Mouse (Mus musculus) liver, embryonic 16.5 days (tissue): ENCODE data around the gene Nanos2. TPM values are rescaled to one million over a fixed set of nuclear protein-coding genes. Genes with fewer than 3 reads are reported as not detected.
A peak's percentile ranks its signal among the peaks of the same experiment; 100 is the strongest.

ENCODE experiments used
- ATAC-seq: fragments of 200-750 bp; cut with Nextera tagmentation; 2 replicates; pipeline ENCODE4 v1.8.0; 2017; ENCODE audit warnings: low read depth, mild to moderate bottlenecking, moderate number of reproducible peaks, moderate library complexity
- H3K27ac ChIP-seq: fragments of 300-500 bp; sonication (generic); 2 replicates; pipeline ENCODE4 v1.5.1; 2014; ENCODE audit warnings: mild to moderate bottlenecking, low read length
- H3K27me3 ChIP-seq: fragments of 300-500 bp; sonication (generic); 2 replicates; pipeline ENCODE4 v1.6.1; 2014; ENCODE audit warnings: low read depth, low read length, mixed read lengths; ENCODE audit not compliant: control insufficient read depth, insufficient read depth
- H3K36me3 ChIP-seq: fragments of 300-500 bp; sonication (generic); 2 replicates; pipeline ENCODE4 v1.6.1; 2014; ENCODE audit warnings: mild to moderate bottlenecking; ENCODE audit not compliant: control insufficient read depth, insufficient read depth
- H3K4me1 ChIP-seq: fragments of 300-500 bp; sonication (generic); 2 replicates; pipeline ENCODE4 v1.6.1; 2014; ENCODE audit warnings: low read depth, low read length, mixed read lengths; ENCODE audit not compliant: control insufficient read depth
- H3K4me2 ChIP-seq: fragments of 300-500 bp; sonication (generic); 2 replicates; pipeline ENCODE4 v1.6.1; 2014; ENCODE audit warnings: low read depth, low read length, mixed read lengths
- H3K4me3 ChIP-seq: fragments of 300-500 bp; sonication (generic); 2 replicates; pipeline ENCODE4 v1.5.1; 2014; ENCODE audit warnings: low read depth, mild to moderate bottlenecking, low read length
- H3K9ac ChIP-seq: fragments of 300-500 bp; sonication (generic); 2 replicates; pipeline ENCODE4 v1.6.1; 2014; ENCODE audit warnings: low read depth, low read length
- H3K9me3 ChIP-seq: fragments of 300-500 bp; sonication (generic); replicated peaks from 2 replicates; pipeline ENCODE4 v1.6.1; 2016; ENCODE audit warnings: low read length; ENCODE audit not compliant: control insufficient read depth
- WGBS: fragments of 180-500 bp; shearing (Covaris S2); extraction: QIAGEN DNeasy Blood & Tissue Kit; methylation state at CpG from one replicate; pipeline ENCODE4 v1.1.7; 2014; ENCODE audit not compliant: insufficient replicate concordance; 5-methylcytosine and 5-hydroxymethylcytosine counted together
- polyA plus RNA-seq: library from polyadenylated mRNA; unstranded; fragments of >200 nt; fragmentation: Nextera tagmentation; extraction: Ambion mirVana; gene quantifications from 2 replicates; pipeline ENCODE4 v1.2.1, GENCODE M21; 2015

Gene Nanos2
- polyA plus RNA-seq, 1 experiment from 2014 or later: not detected

GRCm38 (mm10) chr7:19006476-19006875 is 19.3 kb downstream of the Nanos2 start:
- H3K36me3 ChIP-seq: peaks cover 5% of the 10 kb centered on the region
- peak overlapping the region; percentile 99; the same call in 1 of the 2 replicates for H3K4me2 ChIP-seq
- H3K4me1 ChIP-seq: peaks cover 49% of the 10 kb centered on the region
- no peak for ATAC-seq
- H3K27me3 ChIP-seq: no peaks in the 10 kb centered on the region
- H3K9me3 ChIP-seq: no peaks in the 10 kb centered on the region
- no peak overlapping the region for H3K9ac ChIP-seq
- peak overlapping the region; percentile 84; the same call in 1 of the 2 replicates for H3K4me3 ChIP-seq
- WGBS: 4% methylated on average over 12 of the region's 12 CpGs
- H3K27ac ChIP-seq: peak overlapping the region; percentile 21

GRCm38 (mm10) chr7:19007026-19007977 is 20.1 kb downstream of the Nanos2 start:
- ATAC-seq: peak; percentile 32
- peaks cover 5% of the 10 kb centered on the region for H3K36me3 ChIP-seq
- H3K4me2 ChIP-seq: peak overlapping the region; percentile 24; the same call in 1 of the 2 replicates
- H3K9ac ChIP-seq: no peak overlapping the region
- peaks cover 46% of the 10 kb centered on the region for H3K4me1 ChIP-seq
- H3K27ac ChIP-seq: peak overlapping the region; percentile 76
- H3K9me3 ChIP-seq: no peaks in the 10 kb centered on the region
- 62% methylated on average over 13 of the region's 13 CpGs for WGBS
- peak overlapping the region; percentile 11; the same call in 1 of the 2 replicates for H3K4me3 ChIP-seq
- 0 out of 2 replicates have a peak, but pooled peaks cover 3% of the 10 kb centered on the region for H3K27me3 ChIP-seq

- H3K36me3 ChIP-seq: peaks cover 4% of the 10 kb centered on the region
- ATAC-seq: peak; percentile 13
- peaks cover 22% of the 10 kb centered on the region for H3K4me1 ChIP-seq
- H3K4me2 ChIP-seq: no peak overlapping the region
- H3K9ac ChIP-seq: no peak overlapping the region
- 0 out of 2 replicates have a peak, but pooled peaks cover 3% of the 10 kb centered on the region for H3K27me3 ChIP-seq
- WGBS: 56% methylated on average over 7 of the region's 7 CpGs
- peak overlapping the region; percentile 4; the same call in 1 of the 2 replicates for H3K27ac ChIP-seq
- no peaks in the 10 kb centered on the region for H3K9me3 ChIP-seq
- H3K4me3 ChIP-seq: no peak overlapping the region
These were observed 23.4 kb downstream of the Nanos2 start for GRCm38 (mm10) chr7:19010581-19010980.

GRCm38 (mm10) chr7:19012025-19012621 is 24.9 kb downstream of the Nanos2 start:
- H3K9me3 ChIP-seq: no peaks in the 10 kb centered on the region
- H3K4me1 ChIP-seq: peaks cover 12% of the 10 kb centered on the region
- H3K27me3 ChIP-seq: 0 out of 2 replicates have a peak, but pooled peaks cover 3% of the 10 kb centered on the region
- peak overlapping the region; percentile 39 for H3K4me3 ChIP-seq
- H3K36me3 ChIP-seq: no peaks in the 10 kb centered on the region
- 2% methylated on average over 31 of the region's 31 CpGs for WGBS
- H3K27ac ChIP-seq: peak overlapping the region; percentile 79
- H3K9ac ChIP-seq: peak overlapping the region; percentile 50
- peak; percentile 43 for ATAC-seq
- peak overlapping the region; percentile 54 for H3K4me2 ChIP-seq

GRCm38 (mm10) chr7:19012882-19013281 is 25.7 kb downstream of the Nanos2 start:
- ATAC-seq: peak; percentile 63
- Histone ChIP-seq H3K27me3 (0 out of 2 replicates have a peak, but pooled peaks cover 3% of the 10 kb centered on the region), H3K9ac (no peak overlapping the region; the same call in 1 of the 2 replicates), H3K4me3 (no peak overlapping the region), H3K36me3 (no peaks in the 10 kb centered on the region), H3K9me3 (no peaks in the 10 kb centered on the region), H3K4me2 (peak overlapping the region; percentile 54), H3K4me1 (peaks cover 12% of the 10 kb centered on the region), H3K27ac (peak overlapping the region; percentile 79)
- WGBS: 39% methylated on average over 2 of the region's 2 CpGs

- ATAC-seq: no peak
- H3K9ac ChIP-seq: no peak overlapping the region
- WGBS: 60% methylated on average over 15 of the region's 15 CpGs
These were observed 27.3 kb downstream of the Nanos2 start for GRCm38 (mm10) chr7:19014452-19014851.

GRCm38 (mm10) chr7:19016042-19016441 is 28.8 kb downstream of the Nanos2 start:
- Histone ChIP-seq H3K27ac (peak overlapping the region; percentile 46; the same call in 1 of the 2 replicates), H3K4me2 (no peak overlapping the region), H3K27me3 (peaks cover 13% of the 10 kb centered on the region), H3K4me3 (no peak overlapping the region), H3K9me3 (no peaks in the 10 kb centered on the region), H3K36me3 (no peaks in the 10 kb centered on the region), H3K4me1 (peaks cover 5% of the 10 kb centered on the region; the same call in 1 of the 2 replicates), H3K9ac (no peak overlapping the region)
- 69% methylated on average over 4 of the region's 4 CpGs for WGBS
- ATAC-seq: peak; percentile 24; the same call in 1 of the 2 replicates

More at GRCm38 (mm10) chr7:19014452-19014851, 27.3 kb downstream of the Nanos2 start:
- H3K4me2 ChIP-seq: no peak overlapping the region
- no peak overlapping the region for H3K27ac ChIP-seq
- H3K4me1 ChIP-seq: peaks cover 10% of the 10 kb centered on the region; the same call in 1 of the 2 replicates
- H3K27me3 ChIP-seq: 0 out of 2 replicates have a peak, but pooled peaks cover 5% of the 10 kb centered on the region
- no peaks in the 10 kb centered on the region for H3K36me3 ChIP-seq
- H3K9me3 ChIP-seq: no peaks in the 10 kb centered on the region
- no peak overlapping the region for H3K4me3 ChIP-seq

- no peak overlapping the region for H3K9ac ChIP-seq
- H3K27me3 ChIP-seq: peaks cover 29% of the 10 kb centered on the region
- no peak overlapping the region for H3K27ac ChIP-seq
- no peaks in the 10 kb centered on the region for H3K36me3 ChIP-seq
- 72% methylated on average over 7 of the region's 7 CpGs for WGBS
- no peaks in the 10 kb centered on the region for H3K4me1 ChIP-seq
- H3K9me3 ChIP-seq: no peaks in the 10 kb centered on the region
- no peak overlapping the region for H3K4me3 ChIP-seq
- no peak overlapping the region for H3K4me2 ChIP-seq
- no peak for ATAC-seq
These were observed 30.7 kb downstream of the Nanos2 start for GRCm38 (mm10) chr7:19017909-19018308.
